Mouse (Mus musculus) E14TG2a.4 (cell line): ENCODE data around the gene Cyp11a1.

Source experiments
- CTCF ChIP-seq: conservative IDR thresholded peaks from 2 replicates; pipeline ENCODE4 v1.5.1; 2014; ENCODE audit warnings: low read length
- NANOG ChIP-seq: IDR thresholded peaks from 2 replicates; pipeline ENCODE4 v1.6.1; 2014; ENCODE audit warnings: borderline replicate concordance, low read length, mixed read lengths
- POU5F1 ChIP-seq: IDR thresholded peaks from 2 replicates; pipeline ENCODE4 v1.6.1; 2014; ENCODE audit warnings: low read length, borderline replicate concordance

- TF ChIP-seq CTCF (no peak), NANOG (no peak), POU5F1 (no peak)
These were observed 22.6 kb downstream of the Cyp11a1 start for GRCm38 (mm10) chr9:58028841-58029240.
